Mouse (Mus musculus) heart, postnatal 14 days (tissue): ENCODE measurements around the gene Gm21883. TPM values are rescaled to one million over a fixed set of nuclear protein-coding genes. Genes with fewer than 3 reads are reported as not detected.
"Not testable (repeated sequence)": the region's sequence is repeated elsewhere in the genome, so short reads cannot be mapped to it uniquely, and the experiment has no call there.

Experiments used
- DNase-seq, 2 experiments: peaks; one replicate each; pipeline ENCODE4 v3.0.0; 2021 to 2022
- intact Hi-C: fragments of 180-260 bp; cut with DNase I; formaldehyde crosslinking; loops from one replicate; pipeline ENCODE4 v1.15.1; 2025
- long read RNA-seq, 2 experiments: library from polyadenylated mRNA; stranded (forward); transcript quantifications; one replicate each; pipeline ENCODE4 v2.0.0; 2021
- total RNA-seq, 2 experiments: library from RNA; stranded (reverse); gene quantifications; 2 replicates each; pipeline ENCODE4 v1.2.3; 2021

Gene Gm21883
- not detected for total RNA-seq
- long read RNA-seq, experiment 1: 0 reads
- long read RNA-seq, experiment 2: 0 reads

- intact Hi-C loops, DNase-seq: not testable (repeated sequence)
Measured at GRCm38 (mm10) chrX:31574183-31574582, at the start of gene Gm21883. Gene Gm21883 (minus strand): TSS chrX:31574283.

DNA sequence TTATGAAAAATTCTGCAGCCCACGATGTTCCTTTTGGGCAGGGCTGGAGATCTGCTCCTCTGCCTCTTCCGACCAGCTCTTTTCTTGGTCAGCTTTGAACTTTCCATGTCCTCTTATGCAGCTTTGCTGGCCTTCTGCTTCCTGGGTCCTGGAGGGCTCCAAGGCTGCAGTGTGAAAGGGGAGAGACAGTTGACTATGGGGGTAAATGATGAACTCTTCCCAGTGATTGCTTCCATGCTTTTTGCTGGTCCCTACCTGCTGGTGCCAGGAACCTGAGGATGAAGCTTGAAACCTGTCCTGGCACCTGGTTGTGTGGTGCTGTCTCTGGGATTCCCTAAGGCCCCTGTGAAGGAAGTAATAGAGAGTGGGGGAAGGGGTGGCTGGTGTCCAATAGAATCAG is 44.7 kb upstream of the Gm21883 start, which contains the start of gene Spin2e:
TSS of gene Spin2e (minus strand) at position 101 of the 400 bp plus-strand sequence.
- intact Hi-C loops, DNase-seq: not testable (repeated sequence)

Other genes with a start within 250 kb of the Gm21883 start
- not detected for gene Btbd35f26, start 237.8 kb downstream of the Gm21883 start, total RNA-seq
- gene Btbd35f19, start 190.4 kb downstream of the Gm21883 start, total RNA-seq: not detected
- gene Spin2e, start 44.6 kb upstream of the Gm21883 start, total RNA-seq: not detected
- gene Btbd35f25, start 142.9 kb upstream of the Gm21883 start, total RNA-seq: not detected